Mouse (Mus musculus): ENCODE measurements around the gene Dag1.

GRCm38 (mm10) chr9:108244540-108244939, 19.2 kb downstream of the Dag1 start:
- TF ChIP-seq ZC3H11A (IDR thresholded peaks at IDR 0.05; ENCODE audit: borderline replicate concordance, low read depth, low read length), result no peak
- TF ChIP-seq HCFC1 (IDR thresholded peaks at IDR 0.05; ENCODE audit: borderline replicate concordance, insufficient read depth, low read length), result no peak

All from ES-E14 (cell line).